Mouse (Mus musculus): ENCODE results near the gene Sppl3. TPM values are rescaled to one million over a fixed set of nuclear protein-coding genes. Genes with fewer than 3 reads are reported as not detected.

Sppl3 gene
- total RNA-seq, 1 experiment: 56.1 TPM

- in situ Hi-C loops (cut with MboI; ENCODE audit: low sequenced_read_pairs in 2 of 2, unreplicated experiment in 2 of 2): loop anchor here in 1 of 2 experiments (10.0 kb wide), 1 partner anchor 134 kb away; no protein-coding TSS in a partner anchor
- no peak for TF ChIP-seq MAFK (IDR thresholded peaks at IDR 0.05; ENCODE audit: insufficient read depth, low read depth, low read length)
- TF ChIP-seq HCFC1 (IDR thresholded peaks at IDR 0.05; ENCODE audit: borderline replicate concordance, insufficient read depth, low read length): no peak
- TF ChIP-seq ZC3H11A (IDR thresholded peaks at IDR 0.05; ENCODE audit: borderline replicate concordance, low read depth, low read length): no peak
- TF ChIP-seq ZNF384 (IDR thresholded peaks at IDR 0.05; ENCODE audit: low read depth, low read length): no peak
- no peak for TF ChIP-seq CHD2 (IDR thresholded peaks at IDR 0.05; ENCODE audit: low read depth, low read length)
- Histone ChIP-seq H3K9ac (ENCODE audit: insufficient read depth, low read depth, low read length, poor library complexity, severe bottlenecking) (peak within 1 kb of the TSS; percentile 63), H3K27ac (ENCODE audit: insufficient read depth, low read depth, low read length, poor library complexity, severe bottlenecking) (no peak within 1 kb of the TSS), H3K9me3 (ENCODE audit: control insufficient read depth, insufficient read depth, low read depth, low read length) (no peaks in the 10 kb centered on the region), H3K36me3 (ENCODE audit: control insufficient read depth, insufficient read depth, low read length, poor library complexity, severe bottlenecking) (no peaks in the 10 kb centered on the region), H3K4me1 (ENCODE audit: control insufficient read depth in 2 of 2, insufficient read depth in 2 of 2, low read length in 2 of 2, poor library complexity in 1 of 2) (peaks cover 0 to 21% of the 10 kb centered on the region in 2 experiments; a peak in 2 of 4 replicates), H3K4me3 (ENCODE audit: insufficient read depth in 1 of 2, low read depth in 1 of 2, low read length in 2 of 2, poor library complexity in 1 of 2, severe bottlenecking in 1 of 2) (peak within 1 kb of the TSS; percentile 43 to 50)
- DNase-seq (ENCODE audit: low read depth, low spot score): no peak
Observed at GRCm38 (mm10) chr5:114970824-114971227, 40.1 kb upstream of the Sppl3 start, which contains the start of gene Hnf1a. TSS of gene Hnf1a (minus strand) at chr5:114971094.

GRCm38 (mm10) chr5:114972201-114972600 lies 38.7 kb upstream of the Sppl3 start:
- H3K36me3 ChIP-seq (ENCODE audit: control insufficient read depth, insufficient read depth, low read length, poor library complexity, severe bottlenecking): no peaks in the 10 kb centered on the region
- peak overlapping the region; percentile 56; the same call in 1 of the 2 replicates for H3K9ac ChIP-seq (ENCODE audit: insufficient read depth, low read depth, low read length, poor library complexity, severe bottlenecking)

DNA sequence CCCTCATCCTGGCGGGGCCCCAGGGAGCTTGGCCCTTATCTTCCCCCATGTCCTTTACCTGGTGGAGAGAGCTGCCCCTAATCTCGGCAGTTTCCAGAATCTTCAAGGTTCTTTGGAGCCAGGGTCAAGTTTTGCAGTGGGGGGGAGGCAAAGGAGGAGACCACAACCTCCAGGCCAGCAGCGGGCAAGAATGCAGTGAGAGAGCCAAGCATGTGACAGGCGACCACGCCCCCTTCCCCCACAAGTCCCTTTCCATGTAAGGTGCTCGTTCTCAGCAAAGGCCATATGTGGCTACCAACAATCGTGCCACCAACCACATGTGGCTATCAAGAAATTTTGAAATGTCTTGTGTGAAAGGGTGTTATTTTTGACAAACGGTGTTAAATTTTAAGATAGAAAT lies 37.8 kb upstream of the Sppl3 start:
- DNase-seq (ENCODE audit: low read depth, low spot score): no peak
- in situ Hi-C loops (cut with MboI; ENCODE audit: low sequenced_read_pairs in 2 of 2, unreplicated experiment in 2 of 2): loop anchor here in 1 of 2 experiments (10.0 kb wide), 1 partner anchor 132 kb away; no protein-coding TSS in a partner anchor
- Histone ChIP-seq H3K4me3 (ENCODE audit: insufficient read depth in 1 of 2, low read depth in 1 of 2, low read length in 2 of 2, poor library complexity in 1 of 2, severe bottlenecking in 1 of 2) (peak overlapping the region in 1 of 2 experiments; percentile 32; a peak in 2 of 4 replicates), H3K27ac (ENCODE audit: insufficient read depth, low read depth, low read length, poor library complexity, severe bottlenecking) (no peak overlapping the region), H3K36me3 (ENCODE audit: control insufficient read depth, insufficient read depth, low read length, poor library complexity, severe bottlenecking) (no peaks in the 10 kb centered on the region), H3K9ac (ENCODE audit: insufficient read depth, low read depth, low read length, poor library complexity, severe bottlenecking) (no peak overlapping the region), H3K4me1 (ENCODE audit: control insufficient read depth in 2 of 2, insufficient read depth in 2 of 2, low read length in 2 of 2, poor library complexity in 1 of 2) (peaks cover 0 to 16% of the 10 kb centered on the region in 2 experiments; a peak in 2 of 4 replicates), H3K9me3 (ENCODE audit: control insufficient read depth, insufficient read depth, low read depth, low read length) (no peaks in the 10 kb centered on the region)
- TF ChIP-seq ZC3H11A (IDR thresholded peaks at IDR 0.05; ENCODE audit: borderline replicate concordance, low read depth, low read length): no peak
- no peak for TF ChIP-seq ZNF384 (IDR thresholded peaks at IDR 0.05; ENCODE audit: low read depth, low read length)

More at GRCm38 (mm10) chr5:114972201-114972600, 38.7 kb upstream of the Sppl3 start:
- DNase-seq (ENCODE audit: low read depth, low spot score): no peak
- in situ Hi-C loops (cut with MboI; ENCODE audit: low sequenced_read_pairs in 2 of 2, unreplicated experiment in 2 of 2): loop anchor here in 1 of 2 experiments (10.0 kb wide), 1 partner anchor 133 kb away; no protein-coding TSS in a partner anchor
- Histone ChIP-seq H3K4me1 (ENCODE audit: control insufficient read depth in 2 of 2, insufficient read depth in 2 of 2, low read length in 2 of 2, poor library complexity in 1 of 2) (peaks cover 0 to 21% of the 10 kb centered on the region in 2 experiments; a peak in 2 of 4 replicates), H3K4me3 (ENCODE audit: insufficient read depth in 1 of 2, low read depth in 1 of 2, low read length in 2 of 2, poor library complexity in 1 of 2, severe bottlenecking in 1 of 2) (peak overlapping the region; percentile 7 to 11; a peak in 1 of 4 replicates), H3K9me3 (ENCODE audit: control insufficient read depth, insufficient read depth, low read depth, low read length) (no peaks in the 10 kb centered on the region), H3K27ac (ENCODE audit: insufficient read depth, low read depth, low read length, poor library complexity, severe bottlenecking) (no peak overlapping the region; the same call in 1 of the 2 replicates)
- TF ChIP-seq CHD2 (IDR thresholded peaks at IDR 0.05; ENCODE audit: low read depth, low read length) (no peak), HCFC1 (IDR thresholded peaks at IDR 0.05; ENCODE audit: borderline replicate concordance, insufficient read depth, low read length) (no peak), MAFK (IDR thresholded peaks at IDR 0.05; ENCODE audit: insufficient read depth, low read depth, low read length) (no peak), ZC3H11A (IDR thresholded peaks at IDR 0.05; ENCODE audit: borderline replicate concordance, low read depth, low read length) (no peak), ZNF384 (IDR thresholded peaks at IDR 0.05; ENCODE audit: low read depth, low read length) (no peak)

GRCm38 (mm10) chr5:114976935-114977334 lies 34.0 kb upstream of the Sppl3 start:
- no peaks in the 10 kb centered on the region for H3K36me3 ChIP-seq (ENCODE audit: control insufficient read depth, insufficient read depth, low read length, poor library complexity, severe bottlenecking)
- in situ Hi-C loops (cut with MboI; ENCODE audit: low sequenced_read_pairs in 2 of 2, unreplicated experiment in 2 of 2): loop anchor here in 1 of 2 experiments (10.0 kb wide), 1 partner anchor 128 kb away; no protein-coding TSS in a partner anchor
- no peak overlapping the region for H3K27ac ChIP-seq (ENCODE audit: insufficient read depth, low read depth, low read length, poor library complexity, severe bottlenecking)
- no peak for TF ChIP-seq ZNF384 (IDR thresholded peaks at IDR 0.05; ENCODE audit: low read depth, low read length)
- TF ChIP-seq CHD2 (IDR thresholded peaks at IDR 0.05; ENCODE audit: low read depth, low read length): no peak
- no peak for DNase-seq (ENCODE audit: low read depth, low spot score)
- no peak overlapping the region for H3K9ac ChIP-seq (ENCODE audit: insufficient read depth, low read depth, low read length, poor library complexity, severe bottlenecking)
- H3K4me3 ChIP-seq (ENCODE audit: insufficient read depth in 1 of 2, low read depth in 1 of 2, low read length in 2 of 2, poor library complexity in 1 of 2, severe bottlenecking in 1 of 2): no peak overlapping the region
- peaks cover 0 to 13% of the 10 kb centered on the region in 2 experiments; a peak in 1 of 4 replicates for H3K4me1 ChIP-seq (ENCODE audit: control insufficient read depth in 2 of 2, insufficient read depth in 2 of 2, low read length in 2 of 2, poor library complexity in 1 of 2)
- no peaks in the 10 kb centered on the region for H3K9me3 ChIP-seq (ENCODE audit: control insufficient read depth, insufficient read depth, low read depth, low read length)
